Mouse (Mus musculus) ovary, adult 18-20 months (tissue): ENCODE results near the gene Fnip2.

ENCODE experiments used
- DNase-seq: peaks from one replicate; pipeline ENCODE4 v3.0.0; 2022; ENCODE audit warnings: low spot score, mixed read lengths

Gene Fnip2

DNA sequence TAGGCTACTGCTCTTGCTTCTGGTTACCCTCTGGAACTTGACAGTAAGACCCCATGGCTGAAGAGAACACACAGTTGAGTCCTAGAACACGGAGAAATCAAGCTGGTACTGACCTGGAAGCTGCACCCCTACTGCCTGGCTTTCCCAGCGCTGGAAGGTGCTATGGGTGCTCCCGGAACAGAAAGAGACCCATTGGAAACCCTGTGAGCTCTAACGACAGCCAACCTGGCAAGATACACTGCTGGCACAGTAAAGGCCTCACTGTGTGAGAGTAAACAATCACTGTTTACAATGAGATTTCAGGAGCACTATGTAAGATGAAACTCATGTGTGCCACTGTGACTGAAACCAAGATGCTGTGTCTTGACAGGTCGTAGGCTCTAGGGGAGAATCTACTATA lies 152.5 kb downstream of the Fnip2 start:
- DNase-seq, result no peak

DNA sequence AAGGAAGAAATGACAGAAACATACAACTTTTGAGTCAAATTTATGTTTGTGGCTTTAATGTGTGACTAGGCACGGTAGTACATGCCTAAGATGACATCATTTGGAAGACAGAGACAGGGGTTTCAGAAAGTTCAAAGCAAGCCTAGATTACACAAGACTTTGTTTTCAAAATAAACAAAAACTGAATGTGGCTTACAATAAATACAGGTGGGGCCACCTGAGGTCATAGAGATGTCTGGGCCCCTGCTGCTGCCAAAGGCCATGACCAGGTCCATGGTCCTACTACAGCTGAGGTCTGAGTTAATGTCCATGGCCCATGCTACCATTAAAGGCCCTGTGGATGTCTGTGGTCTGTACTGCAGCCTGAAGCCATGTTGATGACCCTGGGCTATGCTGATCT lies 154.1 kb downstream of the Fnip2 start:
- no peak for DNase-seq

DNA sequence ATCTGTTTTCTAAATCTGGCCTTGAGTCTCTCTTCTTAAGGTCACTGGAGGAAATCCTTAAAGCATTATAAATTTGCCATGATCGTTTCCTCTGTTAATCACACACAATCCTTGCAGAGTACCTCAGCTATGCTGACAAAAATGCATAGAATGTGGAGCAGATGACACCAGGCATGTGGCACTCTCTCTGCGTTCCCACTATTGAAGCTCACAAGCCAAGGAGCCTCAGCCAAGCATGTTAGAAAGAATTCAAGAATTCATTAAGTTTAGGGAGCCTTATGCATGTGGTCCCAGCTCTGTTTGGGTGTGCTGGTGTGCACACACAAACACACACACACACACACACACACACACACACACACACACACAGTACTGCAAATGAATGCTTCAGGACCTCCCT lies 155.9 kb downstream of the Fnip2 start:
- no peak for DNase-seq

DNA sequence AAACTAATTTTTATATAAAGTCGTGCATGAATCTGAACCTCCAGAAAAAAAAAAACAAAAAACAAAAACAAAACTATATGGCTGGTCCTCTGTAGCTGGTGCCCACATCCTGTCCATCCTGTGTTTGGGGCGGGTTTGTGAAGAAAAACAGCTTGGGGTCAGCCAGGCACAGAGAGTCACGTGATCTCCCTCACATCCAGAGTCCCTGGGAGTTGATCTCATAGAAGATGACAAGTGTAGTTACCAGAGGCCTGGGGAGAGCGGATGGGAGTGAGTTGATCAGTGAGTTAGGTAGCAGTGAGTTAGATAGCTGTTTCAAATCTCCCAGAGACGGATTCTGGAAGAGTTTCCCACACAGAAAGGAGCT lies 157.0 kb downstream of the Fnip2 start:
- no peak for DNase-seq

DNA sequence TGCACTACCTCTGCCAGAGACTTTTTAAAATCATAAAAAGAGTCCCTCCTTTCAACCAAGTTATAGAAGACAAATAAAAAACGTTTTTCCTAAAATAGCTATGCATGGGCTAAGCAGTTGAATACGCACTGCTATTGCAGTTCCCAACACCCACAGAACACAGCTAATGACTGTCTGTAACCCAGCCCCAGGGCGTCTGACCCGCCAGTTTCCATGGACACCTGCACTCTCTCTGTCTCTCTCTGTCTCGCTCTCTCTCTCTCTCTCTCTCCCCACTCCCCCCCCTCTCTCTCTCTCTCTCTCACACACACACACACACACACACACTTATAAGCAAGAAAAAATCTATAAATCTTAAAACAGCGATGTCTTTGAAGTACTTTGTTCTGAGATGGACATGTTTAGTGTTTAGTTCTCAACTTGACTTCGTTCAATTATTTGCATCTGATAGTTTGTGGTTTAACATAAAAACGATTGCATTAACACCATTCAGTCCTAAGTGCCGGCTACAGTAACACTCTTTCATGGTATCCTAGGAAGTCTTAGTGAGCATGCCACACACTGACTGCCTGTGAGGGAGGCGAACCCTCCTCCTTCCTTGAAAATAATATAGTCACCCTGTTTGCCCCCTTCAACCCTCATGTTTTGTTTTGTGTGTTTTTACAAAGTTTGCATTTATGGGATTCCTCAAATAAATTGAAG lies 157.5 kb downstream of the Fnip2 start:
- no peak for DNase-seq

DNA sequence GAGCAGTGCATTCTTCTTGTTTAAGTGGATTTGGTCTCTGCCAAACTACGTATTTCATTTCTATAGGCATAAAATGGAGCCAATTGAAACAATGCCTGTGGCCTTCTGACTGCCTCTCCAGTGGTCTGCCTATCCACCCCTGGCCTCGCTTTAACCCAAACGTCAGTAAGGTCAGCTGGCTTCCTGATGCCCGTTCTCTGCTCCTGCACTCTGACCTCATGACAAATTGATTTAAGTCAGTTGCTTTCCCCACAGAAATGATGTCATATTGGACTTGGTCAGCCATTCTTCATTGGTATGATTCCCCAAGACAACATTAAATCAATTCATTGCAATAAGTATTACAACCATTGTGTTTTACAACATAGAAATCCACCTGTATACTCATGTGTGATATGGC lies 159.1 kb downstream of the Fnip2 start:
- DNase-seq, result no peak
